Mouse (Mus musculus): ENCODE data around the gene Fads3. TPM values are rescaled to one million over a fixed set of nuclear protein-coding genes. Genes with fewer than 3 reads are reported as not detected.

Gene Fads3
- total and polyA plus RNA-seq, 3 experiments: 2.3 to 11.2 TPM; not detected in 1

- no peak for TF ChIP-seq MAZ (IDR thresholded peaks at IDR 0.05; ENCODE audit: low read depth, low read length)
- TF ChIP-seq RCOR1 (IDR thresholded peaks at IDR 0.05; ENCODE audit: low read depth, low read length): no peak
- TF ChIP-seq MYC (IDR thresholded peaks at IDR 0.05; ENCODE audit: low read depth, low read length): no peak
- TF ChIP-seq GATA1 (IDR thresholded peaks at IDR 0.05; ENCODE audit: low read depth, low read length): no peak
- TF ChIP-seq TAL1 (IDR thresholded peaks at IDR 0.05; ENCODE audit: low read length): no peak
- TF ChIP-seq TCF12 (IDR thresholded peaks at IDR 0.05; ENCODE audit: low read depth, low read length): no peak
- TF ChIP-seq EP300 (IDR thresholded peaks at IDR 0.05; ENCODE audit: low read depth in 1 of 2, low read length in 2 of 2): no peak
- no peak for TF ChIP-seq E2F4 (IDR thresholded peaks at IDR 0.05; ENCODE audit: borderline replicate concordance, low read depth, low read length)
- TF ChIP-seq USF1 (IDR thresholded peaks at IDR 0.05; ENCODE audit: low read depth, low read length): no peak
- TF ChIP-seq GABPA (IDR thresholded peaks at IDR 0.05; ENCODE audit: low read depth, low read length): no peak
- no peak for TF ChIP-seq MEF2A (IDR thresholded peaks at IDR 0.05; ENCODE audit: extremely low read depth, insufficient replicate concordance, low read depth, low read length, poor library complexity, severe bottlenecking)
- no peak for TF ChIP-seq SIN3A (IDR thresholded peaks at IDR 0.05; ENCODE audit: low read length)
- TF ChIP-seq CTCF (IDR thresholded peaks at IDR 0.05 in 2 of 3, conservative IDR thresholded peaks at IDR 0.05 in 1 of 3; ENCODE audit: control insufficient read depth in 1 of 3, insufficient read depth in 1 of 3, low read depth in 2 of 3, low read length in 3 of 3, poor library complexity in 1 of 3, severe bottlenecking in 1 of 3): no peak
- no peak for TF ChIP-seq MAX (IDR thresholded peaks at IDR 0.05; ENCODE audit: low read length)
- TF ChIP-seq TBP (IDR thresholded peaks at IDR 0.05; ENCODE audit: low read depth, low read length): no peak
- no peak for TF ChIP-seq ZNF384 (IDR thresholded peaks at IDR 0.05; ENCODE audit: low read depth, low read length)
- no peak for TF ChIP-seq RAD21 (IDR thresholded peaks at IDR 0.05; ENCODE audit: low read depth, low read length)
- no peak for TF ChIP-seq USF2 (IDR thresholded peaks at IDR 0.05; ENCODE audit: borderline replicate concordance in 1 of 2, insufficient read depth in 1 of 2, low read depth in 1 of 2, low read length in 2 of 2)
- peaks cover 2 to 31% of the 10 kb centered on the region in 2 experiments; a peak in 3 of 4 replicates for H3K4me1 ChIP-seq (ENCODE audit: control insufficient read depth in 1 of 2, insufficient read depth in 2 of 2, low read length in 2 of 2)
- H3K9ac ChIP-seq (ENCODE audit: control insufficient read depth, low read depth, low read length, poor library complexity, severe bottlenecking): no peak overlapping the region
- peaks cover 0 to 22% of the 10 kb centered on the region in 2 experiments; a peak in 2 of 4 replicates for H3K36me3 ChIP-seq (ENCODE audit: control insufficient read depth in 1 of 2, insufficient read depth in 2 of 2, low read length in 2 of 2)
- no peaks in the 10 kb centered on the region for H3K79me2 ChIP-seq (ENCODE audit: control insufficient read depth, insufficient read depth, low read length, poor library complexity)
- H3K4me3 ChIP-seq (ENCODE audit: control insufficient read depth in 1 of 2, insufficient read depth in 1 of 2, low read depth in 2 of 2, low read length in 2 of 2): no peak overlapping the region
- no peak for DNase-seq (ENCODE audit: low read depth, low spot score)
- no peaks in the 10 kb centered on the region for H3K9me3 ChIP-seq (replicated peaks; ENCODE audit: insufficient read depth, low read length)
- no peak overlapping the region for H3K27ac ChIP-seq (ENCODE audit: control insufficient read depth, low read depth, low read length)
- no peaks in the 10 kb centered on the region for H3K27me3 ChIP-seq (ENCODE audit: control insufficient read depth in 1 of 2, insufficient read depth in 2 of 2, low read length in 2 of 2)
Observed at GRCm38 (mm10) chr19:10107051-10107611, 65.8 kb downstream of the Fads3 start.

GRCm38 (mm10) chr19:10108129-10108528, 66.8 kb downstream of the Fads3 start:
- H3K79me2 ChIP-seq (ENCODE audit: control insufficient read depth, insufficient read depth, low read length, poor library complexity): no peaks in the 10 kb centered on the region
- H3K36me3 ChIP-seq (ENCODE audit: control insufficient read depth in 1 of 2, insufficient read depth in 2 of 2, low read length in 2 of 2): peaks cover 0 to 19% of the 10 kb centered on the region in 2 experiments; a peak in 2 of 4 replicates
- peaks cover 2 to 28% of the 10 kb centered on the region in 2 experiments; a peak in 3 of 4 replicates for H3K4me1 ChIP-seq (ENCODE audit: control insufficient read depth in 1 of 2, insufficient read depth in 2 of 2, low read length in 2 of 2)
- no peaks in the 10 kb centered on the region; a peak in 1 of 4 replicates for H3K27me3 ChIP-seq (ENCODE audit: control insufficient read depth in 1 of 2, insufficient read depth in 2 of 2, low read length in 2 of 2)
- no peak overlapping the region for H3K27ac ChIP-seq (ENCODE audit: control insufficient read depth, low read depth, low read length)
- no peak overlapping the region for H3K9ac ChIP-seq (ENCODE audit: control insufficient read depth, low read depth, low read length, poor library complexity, severe bottlenecking)
- TF ChIP-seq TCF12 (IDR thresholded peaks at IDR 0.05; ENCODE audit: low read depth, low read length): no peak
- no peak for TF ChIP-seq GABPA (IDR thresholded peaks at IDR 0.05; ENCODE audit: low read depth, low read length)
- no peak for TF ChIP-seq TAL1 (IDR thresholded peaks at IDR 0.05; ENCODE audit: low read length)
- no peak for TF ChIP-seq ETS1 (IDR thresholded peaks at IDR 0.05; ENCODE audit: low read depth, low read length)
- TF ChIP-seq CHD2 (IDR thresholded peaks at IDR 0.05; ENCODE audit: low read length): no peak
- TF ChIP-seq SIN3A (IDR thresholded peaks at IDR 0.05; ENCODE audit: low read length): no peak
- no peak for TF ChIP-seq BHLHE40 (IDR thresholded peaks at IDR 0.05; ENCODE audit: borderline replicate concordance, low read depth, low read length)
- TF ChIP-seq ZKSCAN1 (IDR thresholded peaks at IDR 0.05; ENCODE audit: low read depth, low read length): no peak
- TF ChIP-seq MAX (IDR thresholded peaks at IDR 0.05; ENCODE audit: low read length): no peak
- TF ChIP-seq MYC (IDR thresholded peaks at IDR 0.05; ENCODE audit: low read depth, low read length): no peak
- no peaks in the 10 kb centered on the region for H3K9me3 ChIP-seq (replicated peaks; ENCODE audit: insufficient read depth, low read length)
- no peak overlapping the region for H3K4me3 ChIP-seq (ENCODE audit: control insufficient read depth in 1 of 2, insufficient read depth in 1 of 2, low read depth in 2 of 2, low read length in 2 of 2)
- no peak for DNase-seq (ENCODE audit: low read depth, low spot score)

Data from MEL (cell line).